Mouse (Mus musculus): ENCODE results near the gene Gipc3. TPM values are rescaled to one million over a fixed set of nuclear protein-coding genes. Genes with fewer than 3 reads are reported as not detected.

Gene Gipc3
- polyA plus RNA-seq, 1 experiment from 2014 or later = 0.10 TPM

GRCm38 (mm10) chr10:81302288-81302687, 40.8 kb downstream of the Gipc3 start:
- Histone ChIP-seq H3K9ac (ENCODE audit: low read length) (peak overlapping the region; percentile 30; the same call in 1 of the 2 replicates), H3K36me3 (ENCODE audit: control insufficient read depth, insufficient read depth, low read length) (peaks cover 14% of the 10 kb centered on the region), H3K4me3 (ENCODE audit: low read length) (no peak overlapping the region), H3K9me3 (ENCODE audit: control insufficient read depth, low read length) (no peaks in the 10 kb centered on the region), H3K4me2 (ENCODE audit: low read depth, low read length) (no peak overlapping the region; the same call in 1 of the 2 replicates), H3K4me1 (replicated peaks; ENCODE audit: control insufficient read depth, insufficient read depth, low read length) (peaks cover 38% of the 10 kb centered on the region), H3K27ac (ENCODE audit: low read length) (peak overlapping the region; percentile 53), H3K27me3 (ENCODE audit: control insufficient read depth, insufficient read depth, low read depth, low read length) (no peaks in the 10 kb centered on the region)
- 51% methylated on average over 4 of the region's 4 CpGs for WGBS
- no peak for ATAC-seq (ENCODE audit: low read depth)

- no peak for ATAC-seq (ENCODE audit: low read depth)
- no peak overlapping the region for H3K4me3 ChIP-seq (ENCODE audit: low read length)
- no peak overlapping the region for H3K27ac ChIP-seq (ENCODE audit: low read length)
- no peaks in the 10 kb centered on the region for H3K27me3 ChIP-seq (ENCODE audit: control insufficient read depth, insufficient read depth, low read depth, low read length)
- H3K9me3 ChIP-seq (ENCODE audit: control insufficient read depth, low read length) = no peaks in the 10 kb centered on the region
- peaks cover 5% of the 10 kb centered on the region for H3K36me3 ChIP-seq (ENCODE audit: control insufficient read depth, insufficient read depth, low read length)
- 69% methylated on average over 9 of the region's 9 CpGs for WGBS
- H3K4me2 ChIP-seq (ENCODE audit: low read depth, low read length) = no peak overlapping the region
- H3K4me1 ChIP-seq (replicated peaks; ENCODE audit: control insufficient read depth, insufficient read depth, low read length) = peaks cover 38% of the 10 kb centered on the region
- no peak overlapping the region for H3K9ac ChIP-seq (ENCODE audit: low read length)
These were observed 41.7 kb downstream of the Gipc3 start for GRCm38 (mm10) chr10:81301321-81301720.

GRCm38 (mm10) chr10:81300352-81300907, 42.6 kb downstream of the Gipc3 start:
- Histone ChIP-seq H3K4me3 (ENCODE audit: low read length) (no peak overlapping the region), H3K4me2 (ENCODE audit: low read depth, low read length) (no peak overlapping the region), H3K36me3 (ENCODE audit: control insufficient read depth, insufficient read depth, low read length) (no peaks in the 10 kb centered on the region), H3K4me1 (replicated peaks; ENCODE audit: control insufficient read depth, insufficient read depth, low read length) (peaks cover 38% of the 10 kb centered on the region), H3K9ac (ENCODE audit: low read length) (no peak overlapping the region), H3K27ac (ENCODE audit: low read length) (no peak overlapping the region), H3K9me3 (ENCODE audit: control insufficient read depth, low read length) (no peaks in the 10 kb centered on the region), H3K27me3 (ENCODE audit: control insufficient read depth, insufficient read depth, low read depth, low read length) (no peaks in the 10 kb centered on the region)
- 70% methylated on average over 9 of the region's 9 CpGs for whole genome bisulfite sequencing
- no peak for ATAC-seq (ENCODE audit: low read depth)

GRCm38 (mm10) chr10:81299585-81300351, 43.3 kb downstream of the Gipc3 start:
- Histone ChIP-seq H3K27me3 (ENCODE audit: control insufficient read depth, insufficient read depth, low read depth, low read length) (no peaks in the 10 kb centered on the region), H3K36me3 (ENCODE audit: control insufficient read depth, insufficient read depth, low read length) (no peaks in the 10 kb centered on the region), H3K4me2 (ENCODE audit: low read depth, low read length) (no peak overlapping the region), H3K9me3 (ENCODE audit: control insufficient read depth, low read length) (no peaks in the 10 kb centered on the region), H3K27ac (ENCODE audit: low read length) (no peak overlapping the region), H3K4me1 (replicated peaks; ENCODE audit: control insufficient read depth, insufficient read depth, low read length) (peaks cover 40% of the 10 kb centered on the region), H3K9ac (ENCODE audit: low read length) (peak overlapping the region; percentile 25; the same call in 1 of the 2 replicates), H3K4me3 (ENCODE audit: low read length) (no peak overlapping the region)
- no peak for ATAC-seq (ENCODE audit: low read depth)
- 82% methylated on average over 14 of the region's 14 CpGs for WGBS

GRCm38 (mm10) chr10:81298369-81299100, 44.5 kb downstream of the Gipc3 start:
- Histone ChIP-seq H3K9me3 (ENCODE audit: control insufficient read depth, low read length) (no peaks in the 10 kb centered on the region), H3K27ac (ENCODE audit: low read length) (peak overlapping the region; percentile 69), H3K27me3 (ENCODE audit: control insufficient read depth, insufficient read depth, low read depth, low read length) (no peaks in the 10 kb centered on the region), H3K4me2 (ENCODE audit: low read depth, low read length) (no peak overlapping the region), H3K9ac (ENCODE audit: low read length) (peak overlapping the region; percentile 3; the same call in 1 of the 2 replicates), H3K36me3 (ENCODE audit: control insufficient read depth, insufficient read depth, low read length) (no peaks in the 10 kb centered on the region), H3K4me1 (replicated peaks; ENCODE audit: control insufficient read depth, insufficient read depth, low read length) (peaks cover 50% of the 10 kb centered on the region), H3K4me3 (ENCODE audit: low read length) (no peak overlapping the region)
- ATAC-seq (ENCODE audit: low read depth) = no peak
- WGBS = 89% methylated on average over 17 of the region's 17 CpGs

- no peak overlapping the region for H3K4me3 ChIP-seq (ENCODE audit: low read length)
- H3K4me2 ChIP-seq (ENCODE audit: low read depth, low read length) = peak overlapping the region; percentile 19; the same call in 1 of the 2 replicates
- H3K27me3 ChIP-seq (ENCODE audit: control insufficient read depth, insufficient read depth, low read depth, low read length) = no peaks in the 10 kb centered on the region
- H3K9ac ChIP-seq (ENCODE audit: low read length) = peak overlapping the region; percentile 3
- ATAC-seq (ENCODE audit: low read depth) = peak; percentile 47
- H3K9me3 ChIP-seq (ENCODE audit: control insufficient read depth, low read length) = no peaks in the 10 kb centered on the region
- peaks cover 45% of the 10 kb centered on the region for H3K4me1 ChIP-seq (replicated peaks; ENCODE audit: control insufficient read depth, insufficient read depth, low read length)
- H3K36me3 ChIP-seq (ENCODE audit: control insufficient read depth, insufficient read depth, low read length) = no peaks in the 10 kb centered on the region
- 39% methylated on average over 10 of the region's 10 CpGs for WGBS
- H3K27ac ChIP-seq (ENCODE audit: low read length) = peak overlapping the region; percentile 69
These were observed 45.2 kb downstream of the Gipc3 start for GRCm38 (mm10) chr10:81297845-81298244.

GRCm38 (mm10) chr10:81297246-81297645, 45.8 kb downstream of the Gipc3 start:
- Histone ChIP-seq H3K4me1 (replicated peaks; ENCODE audit: control insufficient read depth, insufficient read depth, low read length) (peaks cover 39% of the 10 kb centered on the region), H3K9ac (ENCODE audit: low read length) (peak overlapping the region; percentile 3), H3K9me3 (ENCODE audit: control insufficient read depth, low read length) (no peaks in the 10 kb centered on the region), H3K4me2 (ENCODE audit: low read depth, low read length) (peak overlapping the region; percentile 19; the same call in 1 of the 2 replicates), H3K4me3 (ENCODE audit: low read length) (no peak overlapping the region), H3K27me3 (ENCODE audit: control insufficient read depth, insufficient read depth, low read depth, low read length) (no peaks in the 10 kb centered on the region), H3K27ac (ENCODE audit: low read length) (peak overlapping the region; percentile 69), H3K36me3 (ENCODE audit: control insufficient read depth, insufficient read depth, low read length) (no peaks in the 10 kb centered on the region)
- ATAC-seq (ENCODE audit: low read depth) = no peak
- WGBS = 74% methylated on average over 6 of the region's 6 CpGs

- 91% methylated on average over 6 of the region's 6 CpGs for WGBS
These were observed 47.9 kb downstream of the Gipc3 start for GRCm38 (mm10) chr10:81295185-81295584.

GRCm38 (mm10) chr10:81294442-81294841, 48.6 kb downstream of the Gipc3 start:
- no peaks in the 10 kb centered on the region for H3K36me3 ChIP-seq (ENCODE audit: control insufficient read depth, insufficient read depth, low read length)
- H3K27ac ChIP-seq (ENCODE audit: low read length) = no peak overlapping the region
- H3K4me3 ChIP-seq (ENCODE audit: low read length) = peak overlapping the region; percentile 79
- WGBS = 39% methylated on average over 8 of the region's 8 CpGs
- peak overlapping the region; percentile 97 for H3K4me2 ChIP-seq (ENCODE audit: low read depth, low read length)
- peaks cover 4% of the 10 kb centered on the region; the same call in 1 of the 2 replicates for H3K27me3 ChIP-seq (ENCODE audit: control insufficient read depth, insufficient read depth, low read depth, low read length)
- peaks cover 34% of the 10 kb centered on the region for H3K4me1 ChIP-seq (replicated peaks; ENCODE audit: control insufficient read depth, insufficient read depth, low read length)
- no peak for ATAC-seq (ENCODE audit: low read depth)
- H3K9me3 ChIP-seq (ENCODE audit: control insufficient read depth, low read length) = no peaks in the 10 kb centered on the region
- H3K9ac ChIP-seq (ENCODE audit: low read length) = peak overlapping the region; percentile 72

More at GRCm38 (mm10) chr10:81295185-81295584, 47.9 kb downstream of the Gipc3 start:
- Histone ChIP-seq H3K4me3 (ENCODE audit: low read length) (no peak overlapping the region), H3K27me3 (ENCODE audit: control insufficient read depth, insufficient read depth, low read depth, low read length) (peaks cover 4% of the 10 kb centered on the region; the same call in 1 of the 2 replicates), H3K27ac (ENCODE audit: low read length) (no peak overlapping the region), H3K9ac (ENCODE audit: low read length) (no peak overlapping the region), H3K4me1 (replicated peaks; ENCODE audit: control insufficient read depth, insufficient read depth, low read length) (peaks cover 33% of the 10 kb centered on the region), H3K9me3 (ENCODE audit: control insufficient read depth, low read length) (no peaks in the 10 kb centered on the region), H3K4me2 (ENCODE audit: low read depth, low read length) (no peak overlapping the region), H3K36me3 (ENCODE audit: control insufficient read depth, insufficient read depth, low read length) (no peaks in the 10 kb centered on the region)
- no peak for ATAC-seq (ENCODE audit: low read depth)

All from lung, embryonic 16.5 days (tissue).